Mouse (Mus musculus): ENCODE results near the gene Cyfip2.

The Cyfip2 gene

GRCm38 (mm10) chr11:46241985-46242384 is 70.7 kb downstream of the Cyfip2 start:
- no peak for DNase-seq (ENCODE audit: inconsistent age in 2 of 2, low spot score in 1 of 2)

- DNase-seq (ENCODE audit: inconsistent age in 2 of 2, low spot score in 1 of 2) = no peak
Observed at GRCm38 (mm10) chr11:46241150-46241673, 71.4 kb downstream of the Cyfip2 start.

GRCm38 (mm10) chr11:46236976-46237375 is 75.7 kb downstream of the Cyfip2 start:
- DNase-seq (ENCODE audit: inconsistent age in 2 of 2, low spot score in 1 of 2) = peak; percentile 62 to 87

GRCm38 (mm10) chr11:46235334-46235733 is 77.3 kb downstream of the Cyfip2 start, which contains the start of gene Fndc9:
Gene Fndc9 (plus strand): TSS chr11:46235531.
- no peak for DNase-seq (ENCODE audit: inconsistent age in 2 of 2, low spot score in 1 of 2)

- DNase-seq (ENCODE audit: inconsistent age in 2 of 2, low spot score in 1 of 2) = no peak
Observed at GRCm38 (mm10) chr11:46233966-46234365, 78.7 kb downstream of the Cyfip2 start.

GRCm38 (mm10) chr11:46232803-46233202 is 79.9 kb downstream of the Cyfip2 start:
- no peak for DNase-seq (ENCODE audit: inconsistent age in 2 of 2, low spot score in 1 of 2)

GRCm38 (mm10) chr11:46230184-46230583 is 82.5 kb downstream of the Cyfip2 start:
- no peak for DNase-seq (ENCODE audit: inconsistent age in 2 of 2, low spot score in 1 of 2)

- no peak for DNase-seq (ENCODE audit: inconsistent age in 2 of 2, low spot score in 1 of 2)
Observed at GRCm38 (mm10) chr11:46225345-46225744, 87.3 kb downstream of the Cyfip2 start.

GRCm38 (mm10) chr11:46223575-46223974 is 89.1 kb downstream of the Cyfip2 start:
- no peak for DNase-seq (ENCODE audit: inconsistent age in 2 of 2, low spot score in 1 of 2)

- DNase-seq (ENCODE audit: inconsistent age in 2 of 2, low spot score in 1 of 2) = no peak
Observed at GRCm38 (mm10) chr11:46220211-46220610, 92.4 kb downstream of the Cyfip2 start.

- DNase-seq (ENCODE audit: inconsistent age in 2 of 2, low spot score in 1 of 2) = no peak
Observed at GRCm38 (mm10) chr11:46219380-46219779, 93.3 kb downstream of the Cyfip2 start.

- no peak for DNase-seq (ENCODE audit: inconsistent age in 2 of 2, low spot score in 1 of 2)
Observed at GRCm38 (mm10) chr11:46218584-46218983, 94.1 kb downstream of the Cyfip2 start.

- DNase-seq (ENCODE audit: inconsistent age in 2 of 2, low spot score in 1 of 2) = no peak
Observed at GRCm38 (mm10) chr11:46217686-46218085, 95.0 kb downstream of the Cyfip2 start.

GRCm38 (mm10) chr11:46216669-46217068 is 96.0 kb downstream of the Cyfip2 start:
- DNase-seq (ENCODE audit: inconsistent age in 2 of 2, low spot score in 1 of 2) = peak in 1 of 2 experiments; percentile 72

- peak; percentile 45 to 85 for DNase-seq (ENCODE audit: inconsistent age in 2 of 2, low spot score in 1 of 2)
Observed at GRCm38 (mm10) chr11:46215354-46215753, 97.3 kb downstream of the Cyfip2 start.

GRCm38 (mm10) chr11:46214368-46215230 is 98.1 kb downstream of the Cyfip2 start:
- DNase-seq (ENCODE audit: inconsistent age in 2 of 2, low spot score in 1 of 2) = no peak

GRCm38 (mm10) chr11:46213844-46214243 is 98.8 kb downstream of the Cyfip2 start:
- DNase-seq (ENCODE audit: inconsistent age in 2 of 2, low spot score in 1 of 2) = peak in 1 of 2 experiments; percentile 62

- DNase-seq (ENCODE audit: inconsistent age in 2 of 2, low spot score in 1 of 2) = no peak
Observed at GRCm38 (mm10) chr11:46211858-46212257, 100.8 kb downstream of the Cyfip2 start.

GRCm38 (mm10) chr11:46209884-46210283 is 102.8 kb downstream of the Cyfip2 start:
- no peak for DNase-seq (ENCODE audit: inconsistent age in 2 of 2, low spot score in 1 of 2)

- DNase-seq (ENCODE audit: inconsistent age in 2 of 2, low spot score in 1 of 2) = no peak
Observed at GRCm38 (mm10) chr11:46205639-46206409, 106.8 kb downstream of the Cyfip2 start.

GRCm38 (mm10) chr11:46204841-46205240 is 107.8 kb downstream of the Cyfip2 start:
- DNase-seq (ENCODE audit: inconsistent age in 2 of 2, low spot score in 1 of 2) = no peak

GRCm38 (mm10) chr11:46202547-46202887 is 110.1 kb downstream of the Cyfip2 start:
- DNase-seq (ENCODE audit: inconsistent age in 2 of 2, low spot score in 1 of 2) = no peak
